Mouse (Mus musculus) CH12.LX (cell line): Measurements from ENCODE around the gene Lrrc20. TPM values are rescaled to one million over a fixed set of nuclear protein-coding genes. Genes with fewer than 3 reads are reported as not detected.

Source experiments
- DNase-seq: peaks from one replicate; pipeline ENCODE4 v3.0.0-alpha.2; 2013; ENCODE audit errors: extremely low read depth
- H3K27ac ChIP-seq: 2 replicates; pipeline ENCODE4 v1.5.1; 2012; ENCODE audit warnings: low read depth, mild to moderate bottlenecking, control low read depth, moderate library complexity; ENCODE audit not compliant: insufficient read depth
- H3K27me3 ChIP-seq: replicated peaks from 2 replicates; pipeline ENCODE3; 2012; ENCODE audit warnings: inconsistent platforms
- H3K36me3 ChIP-seq, 2 experiments: replicated peaks in 1 of 2; 2 replicates each; pipeline versions ENCODE3 to v1.6.1; 2012; ENCODE audit warnings: inconsistent platforms in 1 of 2, low read length in 1 of 2, mild to moderate bottlenecking in 1 of 2, mixed read lengths in 1 of 2, moderate library complexity in 1 of 2; ENCODE audit not compliant: control insufficient read depth in 1 of 2, insufficient read depth in 1 of 2
- H3K4me1 ChIP-seq, 2 experiments: 2 replicates each; pipeline ENCODE4 v1.6.1; 2012; ENCODE audit warnings: inconsistent platforms in 1 of 2, moderate library complexity in 1 of 2; ENCODE audit not compliant: insufficient read depth in 2 of 2, control insufficient read depth in 1 of 2
- H3K4me2 ChIP-seq: 2 replicates; pipeline ENCODE4 v1.6.1; 2012; ENCODE audit warnings: low read depth, mild to moderate bottlenecking, control low read depth; ENCODE audit not compliant: poor library complexity, insufficient read depth, severe bottlenecking
- H3K4me3 ChIP-seq, 3 experiments: fragments of 150-350 bp in 1 of 3; sonication (generic) in 1 of 3; replicated peaks in 1 of 3; 2 replicates each; pipeline versions ENCODE3 to v1.5.1; 2011 to 2012; ENCODE audit warnings: low read depth in 2 of 3, low read length in 2 of 3, mild to moderate bottlenecking in 2 of 3, moderate library complexity in 2 of 3, control low read depth in 1 of 3, improper control_type of control experiment in 1 of 3, inconsistent platforms in 1 of 3, mixed read lengths in 1 of 3; ENCODE audit not compliant: poor library complexity in 1 of 3
- H3K79me2 ChIP-seq: replicated peaks from 2 replicates; pipeline ENCODE4 v1.6.1; 2012; ENCODE audit warnings: mild to moderate bottlenecking, moderate library complexity; ENCODE audit not compliant: control insufficient read depth, poor library complexity, insufficient read depth, severe bottlenecking; ENCODE audit errors: extremely low read depth
- H3K9ac ChIP-seq: 2 replicates; pipeline ENCODE4 v1.6.1; 2012; ENCODE audit warnings: low read depth, mild to moderate bottlenecking, control low read depth, moderate library complexity; ENCODE audit not compliant: insufficient read depth
- H3K9me3 ChIP-seq: replicated peaks from 2 replicates; pipeline ENCODE3; 2012; ENCODE audit warnings: low read length, inconsistent platforms, mixed read lengths
- BHLHE40 ChIP-seq: IDR thresholded peaks from 2 replicates; pipeline ENCODE4 v1.6.1; 2011; ENCODE audit warnings: mild to moderate bottlenecking, low read depth, low read length, improper control_type of control experiment
- CHD2 ChIP-seq: IDR thresholded peaks from 2 replicates; pipeline ENCODE4 v1.6.1; 2011; ENCODE audit warnings: low read length, improper control_type of control experiment
- CTCF ChIP-seq, 2 experiments: IDR thresholded peaks in 1 of 2; conservative IDR thresholded peaks in 1 of 2; 2 replicates each; pipeline ENCODE4 v1.5.1; 2011 to 2012; ENCODE audit warnings: low read depth in 2 of 2, low read length in 2 of 2, improper control_type of control experiment in 1 of 2, inconsistent platforms in 1 of 2, mild to moderate bottlenecking in 1 of 2, moderate library complexity in 1 of 2
- EP300 ChIP-seq: IDR thresholded peaks from 2 replicates; pipeline ENCODE4 v1.6.1; 2011; ENCODE audit warnings: low read length, improper control_type of control experiment
- HCFC1 ChIP-seq: IDR thresholded peaks from 2 replicates; pipeline ENCODE4 v1.6.1; 2012; ENCODE audit warnings: low read depth, mild to moderate bottlenecking, inconsistent platforms, low read length, improper control_type of control experiment
- IRF4 ChIP-seq: IDR thresholded peaks from 2 replicates; pipeline ENCODE4 v1.6.1; 2014; ENCODE audit warnings: low read depth, mild to moderate bottlenecking, inconsistent platforms, low read length, improper control_type of control experiment
- JUN ChIP-seq: IDR thresholded peaks from 2 replicates; pipeline ENCODE4 v1.6.1; 2011; ENCODE audit warnings: low read depth, mild to moderate bottlenecking, low read length, improper control_type of control experiment, moderate library complexity; ENCODE audit not compliant: insufficient read depth
- JUND ChIP-seq: conservative IDR thresholded peaks from 2 replicates; pipeline ENCODE4 v1.6.1; 2011; ENCODE audit warnings: low read depth, low read length, improper control_type of control experiment
- MEF2A ChIP-seq: IDR thresholded peaks from 2 replicates; pipeline ENCODE4 v1.6.1; 2014; ENCODE audit warnings: low read depth, mild to moderate bottlenecking, inconsistent platforms, low read length, improper control_type of control experiment, borderline replicate concordance
- NELFE ChIP-seq: IDR thresholded peaks from 2 replicates; pipeline ENCODE4 v1.6.1; 2011; ENCODE audit warnings: low read depth, low read length, improper control_type of control experiment
- POLR2A ChIP-seq: IDR thresholded peaks from 2 replicates; pipeline ENCODE4 v1.6.1; 2011; ENCODE audit warnings: low read depth, mild to moderate bottlenecking, improper control_type of control experiment, low read length
- RAD21 ChIP-seq: IDR thresholded peaks from 2 replicates; pipeline ENCODE4 v1.6.1; 2011; ENCODE audit warnings: low read depth, mild to moderate bottlenecking, low read length, improper control_type of control experiment, moderate library complexity
- SIN3A ChIP-seq: IDR thresholded peaks from 2 replicates; pipeline ENCODE4 v1.6.1; 2012; ENCODE audit warnings: low read length, improper control_type of control experiment, inconsistent platforms
- USF2 ChIP-seq: conservative IDR thresholded peaks from 2 replicates; pipeline ENCODE4 v1.6.1; 2011; ENCODE audit warnings: low read depth, low read length, improper control_type of control experiment
- ZC3H11A ChIP-seq: IDR thresholded peaks from 2 replicates; pipeline ENCODE4 v1.6.1; 2012; ENCODE audit warnings: low read depth, mild to moderate bottlenecking, inconsistent platforms, low read length, improper control_type of control experiment
- ZKSCAN1 ChIP-seq: IDR thresholded peaks from 2 replicates; pipeline ENCODE4 v1.6.1; 2012; ENCODE audit warnings: low read depth, inconsistent platforms, low read length, improper control_type of control experiment, borderline replicate concordance
- ZMIZ1 ChIP-seq: IDR thresholded peaks from 2 replicates; pipeline ENCODE4 v1.6.1; 2012; ENCODE audit warnings: low read depth, mild to moderate bottlenecking, inconsistent platforms, low read length, improper control_type of control experiment
- ZNF384 ChIP-seq: IDR thresholded peaks from 2 replicates; pipeline ENCODE4 v1.6.1; 2012; ENCODE audit warnings: low read depth, low read length, improper control_type of control experiment, inconsistent platforms
- dilution Hi-C: fragments of 300-500 bp; cut with MboI; formaldehyde crosslinking; loops from 2 replicates; pipeline ENCODE4 v1.14.3; 2020; ENCODE audit warnings: low sequenced_read_pairs; ENCODE audit not compliant: extremely low pct_unique_long_range_greater_than_20kb, extremely low pct_ligation_motif_present
- in situ Hi-C: fragments of 300-500 bp; cut with MboI; formaldehyde crosslinking; loops from 3 replicates; pipeline ENCODE4 v1.14.3; 2019; ENCODE audit warnings: low sequenced_read_pairs, low pct_ligation_motif_present, low pct_unique_long_range_greater_than_20kb, mixed read lengths
- polyA plus RNA-seq: library from polyadenylated mRNA; unstranded; fragments of >175 nt; gene quantifications from 2 replicates; pipeline ENCODE4 v1.2.1, GENCODE M21; 2012; ENCODE audit warnings: low read depth; ENCODE audit not compliant: insufficient read length
- total RNA-seq, 2 experiments: library from RNA; depleted of rRNA; stranded (reverse); fragments of 300-350 nt in 1 of 2; fragments of >200 nt in 1 of 2; gene quantifications; 2 replicates each; pipeline ENCODE4 v1.2.3; 2012 to 2014

The Lrrc20 gene
- total and polyA plus RNA-seq, 3 experiments = 8.0 to 13.7 (median 9.9) TPM

DNA sequence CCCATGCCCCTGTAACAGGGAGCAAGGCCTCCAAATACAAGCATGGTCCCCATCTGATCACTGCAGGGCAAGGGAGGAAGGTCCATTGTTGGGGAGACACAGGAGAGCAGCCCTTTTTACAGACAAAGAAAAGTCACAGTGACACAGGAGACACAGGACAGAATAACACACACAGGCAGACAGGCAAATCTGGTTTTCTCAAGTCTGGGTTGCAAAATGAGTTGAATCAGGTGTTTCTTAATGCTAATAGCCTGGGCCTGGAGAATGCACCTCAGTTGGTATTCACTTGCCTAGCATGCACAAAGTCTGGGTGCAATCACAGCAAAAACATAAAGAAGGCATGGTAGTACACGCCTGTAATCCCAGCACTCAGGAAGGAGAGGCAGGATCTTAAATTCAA is 31.7 kb upstream of the Lrrc20 start:
- Histone ChIP-seq H3K9ac (no peak overlapping the region), H3K4me1 (peaks cover 29 to 58% of the 10 kb centered on the region in 2 experiments), H3K4me3 (no peak overlapping the region), H3K27ac (no peak overlapping the region), H3K9me3 (peaks cover 3% of the 10 kb centered on the region), H3K4me2 (no peak overlapping the region), H3K27me3 (no peaks in the 10 kb centered on the region), H3K36me3 (peaks cover 21 to 67% of the 10 kb centered on the region in 2 experiments), H3K79me2 (peaks cover 76% of the 10 kb centered on the region)
- dilution Hi-C loops = no loop called here
- in situ Hi-C loops = no loop called here
- TF ChIP-seq BHLHE40 (no peak), SIN3A (no peak), NELFE (no peak), ZMIZ1 (no peak), ZKSCAN1 (no peak), ZC3H11A (no peak), ZNF384 (no peak), RAD21 (no peak), CTCF (conservative IDR thresholded peaks at IDR 0.05 in 1 of 2, IDR thresholded peaks at IDR 0.05 in 1 of 2; ENCODE audit: low read depth in 2 of 2, low read length in 2 of 2) (no peak), IRF4 (no peak), JUND (no peak), CHD2 (no peak), POLR2A (no peak), JUN (no peak), MEF2A (no peak), USF2 (no peak)
- no peak for DNase-seq

DNA sequence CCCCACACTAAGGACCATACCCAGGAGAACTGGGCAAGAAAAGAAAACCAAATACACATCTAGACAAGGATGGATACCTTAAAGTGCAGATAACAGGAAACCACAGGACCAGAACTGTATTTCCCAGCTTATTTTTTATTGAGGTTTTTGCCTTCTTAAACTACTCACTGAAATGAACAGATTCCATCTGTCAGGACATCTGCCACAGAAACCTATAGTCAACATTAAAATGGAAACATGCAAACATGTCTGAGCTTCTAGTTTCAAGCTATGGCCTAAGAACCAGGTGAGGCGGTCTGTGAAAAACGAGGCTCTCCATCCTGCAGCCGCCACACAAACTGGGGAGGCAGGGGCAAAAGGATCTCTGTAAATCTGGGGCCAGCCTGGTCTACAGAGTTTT is 30.6 kb upstream of the Lrrc20 start:
- Histone ChIP-seq H3K4me2 (no peak overlapping the region), H3K9ac (no peak overlapping the region), H3K79me2 (peaks cover 78% of the 10 kb centered on the region), H3K4me3 (no peak overlapping the region), H3K27me3 (no peaks in the 10 kb centered on the region), H3K9me3 (peaks cover 3% of the 10 kb centered on the region), H3K4me1 (peaks cover 36 to 68% of the 10 kb centered on the region in 2 experiments), H3K27ac (no peak overlapping the region), H3K36me3 (peaks cover 19 to 67% of the 10 kb centered on the region in 2 experiments)
- dilution Hi-C loops (no loop called here), in situ Hi-C loops (no loop called here)
- DNase-seq = no peak
- no peak for TF ChIP-seq SIN3A
- no peak for TF ChIP-seq ZNF384
- no peak for TF ChIP-seq ZC3H11A
- no peak for TF ChIP-seq HCFC1
- 0 out of 2 replicates have a peak, but pooled peaks have one; percentile 12 for TF ChIP-seq EP300
- TF ChIP-seq IRF4 = no peak
